Mouse (Mus musculus): ENCODE measurements around the gene Otud7a. TPM values are rescaled to one million over a fixed set of nuclear protein-coding genes. Genes with fewer than 3 reads are reported as not detected.

Otud7a gene
- polyA plus RNA-seq, 1 experiment from 2014 or later = 1.3 TPM

DNA sequence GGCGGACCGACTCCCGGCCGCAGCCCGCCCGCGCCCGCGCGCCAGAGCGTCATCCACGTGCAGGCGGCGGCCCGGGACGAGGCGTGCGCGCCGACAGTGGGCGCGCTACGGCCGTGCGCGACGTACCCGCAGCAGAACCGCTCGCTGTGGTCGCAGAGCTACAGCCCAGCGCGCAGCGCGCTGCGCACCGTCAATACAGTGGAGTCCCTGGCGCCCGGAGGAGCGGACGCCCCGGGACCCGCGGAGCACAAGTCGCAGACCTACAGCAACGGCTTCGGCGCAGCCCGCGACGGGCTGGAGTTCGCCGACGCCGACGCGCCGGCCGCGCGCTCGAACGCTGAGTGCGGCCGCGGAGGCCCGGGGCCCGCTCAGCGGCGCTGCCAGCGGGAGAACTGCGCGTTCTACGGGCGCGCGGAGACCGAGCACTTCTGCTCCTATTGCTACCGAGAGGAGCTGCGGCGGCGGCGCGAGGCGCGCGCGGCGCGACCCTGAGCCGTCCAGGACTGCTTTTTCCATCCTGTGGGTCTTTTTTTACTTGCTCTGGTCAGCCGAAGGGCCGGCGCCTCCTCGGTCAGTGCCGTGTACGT is 313.8 kb downstream of the Otud7a start:
- DNase-seq (ENCODE audit: low spot score) (peak; percentile 60), ATAC-seq (ENCODE audit: low FRiP score) (peak; percentile 38; the same call in 1 of the 2 replicates)
- Histone ChIP-seq H3K36me3 (ENCODE audit: control insufficient read depth, insufficient read depth, low read length) (no peaks in the 10 kb centered on the region), H3K4me1 (replicated peaks; ENCODE audit: control insufficient read depth, insufficient read depth, low read length) (peaks cover 2% of the 10 kb centered on the region), H3K9me3 (ENCODE audit: control insufficient read depth, low read length) (no peaks in the 10 kb centered on the region), H3K4me2 (replicated peaks; ENCODE audit: low read depth, low read length) (peak overlapping the region; percentile 70), H3K27ac (ENCODE audit: low read depth, low read length) (no peak overlapping the region), H3K27me3 (ENCODE audit: control insufficient read depth, insufficient read depth, low read length) (peaks cover 70% of the 10 kb centered on the region), H3K4me3 (ENCODE audit: low read depth, low read length) (peak overlapping the region; percentile 42), H3K9ac (ENCODE audit: low read depth, low read length) (peak overlapping the region; percentile 19; the same call in 1 of the 2 replicates)
- WGBS = under 1% methylated on average over 78 of the region's 97 CpGs

DNA sequence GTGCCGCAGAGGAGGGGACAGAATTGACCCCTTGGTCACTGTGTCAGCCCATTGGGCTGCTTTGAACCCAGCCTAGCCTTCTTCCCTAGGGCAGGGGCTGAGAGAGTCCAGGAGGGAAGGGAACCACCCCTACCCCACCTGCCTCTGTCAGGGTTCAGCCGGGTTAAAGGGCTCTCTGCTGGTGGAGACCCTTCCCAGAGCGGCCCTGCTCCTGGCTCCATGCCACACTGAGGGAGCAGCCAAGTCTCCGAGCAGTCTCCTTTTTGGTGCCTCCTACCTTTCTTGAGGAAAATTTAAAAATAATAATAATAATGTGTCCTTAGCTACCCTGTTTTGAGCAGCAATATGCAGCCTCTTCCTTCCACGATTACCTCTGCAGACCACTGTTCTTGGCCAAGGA is 315.1 kb downstream of the Otud7a start:
- 34% methylated on average over 5 of the region's 5 CpGs for WGBS
- H3K9me3 ChIP-seq (ENCODE audit: control insufficient read depth, low read length) = no peaks in the 10 kb centered on the region
- no peak for ATAC-seq (ENCODE audit: low FRiP score)

DNA sequence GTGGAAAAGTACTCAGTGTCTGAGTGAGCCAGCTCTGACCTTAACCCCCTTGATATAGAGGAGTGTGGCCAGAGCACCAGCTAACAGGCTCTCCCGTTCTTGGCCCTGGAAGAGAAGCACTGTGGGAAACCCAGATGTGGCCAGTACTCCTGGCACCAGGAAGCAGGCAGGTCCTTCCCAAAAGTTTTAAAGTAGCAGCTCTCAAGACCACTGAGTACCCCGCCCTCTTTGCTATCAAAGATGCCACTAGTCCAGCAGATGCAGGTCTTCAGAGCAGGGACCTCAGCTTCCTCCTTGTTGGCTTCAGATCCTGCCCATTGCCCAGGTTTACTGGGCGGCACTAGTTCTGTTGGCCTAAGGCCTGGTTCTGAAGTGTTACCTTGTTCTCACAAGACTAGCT is 318.0 kb downstream of the Otud7a start:
- H3K9ac ChIP-seq (ENCODE audit: low read depth, low read length) = no peak overlapping the region
- H3K36me3 ChIP-seq (ENCODE audit: control insufficient read depth, insufficient read depth, low read length) = no peaks in the 10 kb centered on the region
- H3K9me3 ChIP-seq (ENCODE audit: control insufficient read depth, low read length) = no peaks in the 10 kb centered on the region
- H3K27ac ChIP-seq (ENCODE audit: low read depth, low read length) = no peak overlapping the region
- DNase-seq (ENCODE audit: low spot score) (no peak), ATAC-seq (ENCODE audit: low FRiP score) (no peak)
- peaks cover under 1% of the 10 kb centered on the region; the same call in 1 of the 2 replicates for H3K4me1 ChIP-seq (replicated peaks; ENCODE audit: control insufficient read depth, insufficient read depth, low read length)
- H3K4me3 ChIP-seq (ENCODE audit: low read depth, low read length) = no peak overlapping the region
- H3K4me2 ChIP-seq (replicated peaks; ENCODE audit: low read depth, low read length) = no peak overlapping the region
- peaks cover 41% of the 10 kb centered on the region for H3K27me3 ChIP-seq (ENCODE audit: control insufficient read depth, insufficient read depth, low read length)
- 77% methylated on average over 3 of the region's 3 CpGs for WGBS

More for the DNA sequence above, 315.1 kb downstream of the Otud7a start:
- no peak for DNase-seq (ENCODE audit: low spot score)
- Histone ChIP-seq H3K27ac (ENCODE audit: low read depth, low read length) (no peak overlapping the region), H3K9ac (ENCODE audit: low read depth, low read length) (no peak overlapping the region), H3K4me3 (ENCODE audit: low read depth, low read length) (no peak overlapping the region), H3K27me3 (ENCODE audit: control insufficient read depth, insufficient read depth, low read length) (peaks cover 61% of the 10 kb centered on the region), H3K4me2 (replicated peaks; ENCODE audit: low read depth, low read length) (no peak overlapping the region), H3K4me1 (replicated peaks; ENCODE audit: control insufficient read depth, insufficient read depth, low read length) (peaks cover 2% of the 10 kb centered on the region), H3K36me3 (ENCODE audit: control insufficient read depth, insufficient read depth, low read length) (no peaks in the 10 kb centered on the region)

DNA sequence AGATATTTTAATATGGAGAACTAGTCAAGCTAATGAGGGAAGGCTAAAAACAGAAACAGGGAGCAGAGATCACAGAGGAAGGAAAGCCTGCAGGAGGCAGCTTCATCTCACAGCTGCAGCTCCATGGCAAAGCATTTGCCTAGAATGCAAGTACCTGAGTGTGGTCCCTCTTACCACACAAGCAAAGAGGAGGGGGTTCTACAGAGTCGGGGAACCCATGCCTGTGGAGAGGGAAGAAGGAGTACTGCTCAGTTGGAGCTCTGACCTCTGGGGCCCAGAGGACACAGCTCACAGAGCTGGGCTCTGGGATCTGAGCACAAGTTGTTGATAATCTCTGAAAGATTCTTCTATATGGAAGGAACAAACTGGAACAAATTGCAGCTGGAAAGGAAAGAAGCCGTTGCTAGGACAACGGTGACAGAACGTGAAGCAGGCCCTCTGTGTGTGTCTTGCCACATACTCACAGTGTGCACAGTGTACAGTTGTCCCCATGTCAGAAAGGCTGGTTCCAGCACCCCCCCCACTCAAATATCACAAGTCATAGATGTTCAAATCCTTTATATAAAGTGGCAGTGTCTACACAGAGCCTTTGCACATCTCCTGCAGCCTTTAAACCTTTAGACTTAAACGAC is 324.0 kb downstream of the Otud7a start:
- Histone ChIP-seq H3K4me3 (ENCODE audit: low read depth, low read length) (no peak overlapping the region), H3K9ac (ENCODE audit: low read depth, low read length) (no peak overlapping the region), H3K4me1 (replicated peaks; ENCODE audit: control insufficient read depth, insufficient read depth, low read length) (no peaks in the 10 kb centered on the region), H3K27me3 (ENCODE audit: control insufficient read depth, insufficient read depth, low read length) (no peaks in the 10 kb centered on the region), H3K9me3 (ENCODE audit: control insufficient read depth, low read length) (no peaks in the 10 kb centered on the region), H3K27ac (ENCODE audit: low read depth, low read length) (no peak overlapping the region), H3K36me3 (ENCODE audit: control insufficient read depth, insufficient read depth, low read length) (no peaks in the 10 kb centered on the region), H3K4me2 (replicated peaks; ENCODE audit: low read depth, low read length) (no peak overlapping the region)
- WGBS = 56% methylated on average over 5 of the region's 5 CpGs
- peak; percentile 34 for DNase-seq (ENCODE audit: low spot score)
- ATAC-seq (ENCODE audit: low FRiP score) = peak; percentile 82

DNA sequence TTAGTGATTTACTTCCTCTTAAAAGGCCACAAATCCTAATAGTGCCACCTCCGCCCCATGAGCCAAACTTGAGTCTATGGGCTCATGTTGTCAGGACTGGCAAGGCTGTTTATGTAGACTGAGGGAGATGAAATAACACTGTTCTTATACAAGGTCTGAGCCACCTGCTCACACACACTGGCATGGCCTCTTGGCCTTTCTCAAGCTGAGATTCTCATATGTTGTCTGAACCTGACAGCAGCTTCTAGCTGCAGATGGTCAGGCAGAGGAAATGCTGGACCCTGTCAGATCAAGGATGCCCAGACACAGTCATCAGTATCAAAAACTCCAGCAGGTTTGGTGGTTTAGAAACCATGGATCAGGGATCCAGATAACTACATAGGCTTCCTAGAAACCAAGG is 328.7 kb downstream of the Otud7a start:
- no peaks in the 10 kb centered on the region for H3K36me3 ChIP-seq (ENCODE audit: control insufficient read depth, insufficient read depth, low read length)
- no peaks in the 10 kb centered on the region for H3K27me3 ChIP-seq (ENCODE audit: control insufficient read depth, insufficient read depth, low read length)
- no peaks in the 10 kb centered on the region for H3K4me1 ChIP-seq (replicated peaks; ENCODE audit: control insufficient read depth, insufficient read depth, low read length)
- WGBS = 96% methylated on average over 1 of the region's 1 CpGs
- H3K27ac ChIP-seq (ENCODE audit: low read depth, low read length) = no peak overlapping the region
- H3K4me2 ChIP-seq (replicated peaks; ENCODE audit: low read depth, low read length) = no peak overlapping the region
- H3K9me3 ChIP-seq (ENCODE audit: control insufficient read depth, low read length) = no peaks in the 10 kb centered on the region
- DNase-seq (ENCODE audit: low spot score) (no peak), ATAC-seq (ENCODE audit: low FRiP score) (no peak)
- H3K9ac ChIP-seq (ENCODE audit: low read depth, low read length) = no peak overlapping the region
- H3K4me3 ChIP-seq (ENCODE audit: low read depth, low read length) = no peak overlapping the region

DNA sequence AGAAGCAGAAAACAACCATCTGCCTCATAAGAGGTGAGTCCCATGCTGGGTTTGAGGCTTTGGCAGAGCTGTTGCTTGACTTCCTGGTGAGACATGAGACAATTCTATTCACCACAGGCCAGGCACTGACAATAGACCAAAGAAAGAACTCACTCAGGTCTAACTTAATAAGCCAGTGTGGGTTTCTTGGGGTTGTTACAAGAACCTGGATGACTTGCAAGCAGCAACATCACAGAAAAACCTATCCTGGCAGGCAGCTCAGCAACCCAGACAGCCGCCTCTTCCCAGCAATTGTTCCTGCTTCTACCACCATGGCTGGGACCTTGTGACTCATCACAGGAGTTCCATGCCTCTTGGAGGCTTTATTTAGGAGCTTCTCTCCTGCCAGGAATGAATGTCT is 329.7 kb downstream of the Otud7a start:
- Histone ChIP-seq H3K27me3 (ENCODE audit: control insufficient read depth, insufficient read depth, low read length) (no peaks in the 10 kb centered on the region), H3K27ac (ENCODE audit: low read depth, low read length) (no peak overlapping the region), H3K9me3 (ENCODE audit: control insufficient read depth, low read length) (no peaks in the 10 kb centered on the region), H3K9ac (ENCODE audit: low read depth, low read length) (no peak overlapping the region), H3K4me2 (replicated peaks; ENCODE audit: low read depth, low read length) (no peak overlapping the region), H3K36me3 (ENCODE audit: control insufficient read depth, insufficient read depth, low read length) (no peaks in the 10 kb centered on the region), H3K4me3 (ENCODE audit: low read depth, low read length) (no peak overlapping the region), H3K4me1 (replicated peaks; ENCODE audit: control insufficient read depth, insufficient read depth, low read length) (no peaks in the 10 kb centered on the region)
- 46% methylated on average over 1 of the region's 1 CpGs for WGBS
- ATAC-seq (ENCODE audit: low FRiP score) (no peak), DNase-seq (ENCODE audit: low spot score) (no peak)

DNA sequence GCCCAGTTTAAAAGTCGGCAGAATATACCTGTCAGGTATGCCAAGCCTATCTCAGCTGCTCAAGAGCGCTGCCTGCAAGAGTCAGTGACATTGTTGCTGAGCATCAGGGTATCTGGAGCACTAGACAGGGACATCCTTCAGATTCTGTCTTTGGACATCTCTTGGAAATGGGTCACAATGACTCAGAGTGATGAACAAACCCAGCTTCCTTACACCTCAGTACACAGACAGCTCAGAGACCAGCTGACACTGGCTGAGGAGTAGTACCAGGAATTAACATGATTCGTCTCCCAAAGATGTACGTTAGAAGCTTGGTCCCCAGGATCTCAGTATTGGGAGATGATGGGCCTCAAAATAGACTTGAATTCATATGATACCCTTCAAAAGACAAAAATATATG is 332.8 kb downstream of the Otud7a start:
- WGBS = 86% methylated on average over 4 of the region's 4 CpGs
- no peak overlapping the region for H3K4me2 ChIP-seq (replicated peaks; ENCODE audit: low read depth, low read length)
- no peaks in the 10 kb centered on the region for H3K27me3 ChIP-seq (ENCODE audit: control insufficient read depth, insufficient read depth, low read length)
- H3K4me3 ChIP-seq (ENCODE audit: low read depth, low read length) = no peak overlapping the region
- no peaks in the 10 kb centered on the region for H3K9me3 ChIP-seq (ENCODE audit: control insufficient read depth, low read length)
- H3K9ac ChIP-seq (ENCODE audit: low read depth, low read length) = no peak overlapping the region
- ATAC-seq (ENCODE audit: low FRiP score) (no peak), DNase-seq (ENCODE audit: low spot score) (no peak)
- H3K27ac ChIP-seq (ENCODE audit: low read depth, low read length) = no peak overlapping the region
- no peaks in the 10 kb centered on the region for H3K4me1 ChIP-seq (replicated peaks; ENCODE audit: control insufficient read depth, insufficient read depth, low read length)
- no peaks in the 10 kb centered on the region for H3K36me3 ChIP-seq (ENCODE audit: control insufficient read depth, insufficient read depth, low read length)

DNA sequence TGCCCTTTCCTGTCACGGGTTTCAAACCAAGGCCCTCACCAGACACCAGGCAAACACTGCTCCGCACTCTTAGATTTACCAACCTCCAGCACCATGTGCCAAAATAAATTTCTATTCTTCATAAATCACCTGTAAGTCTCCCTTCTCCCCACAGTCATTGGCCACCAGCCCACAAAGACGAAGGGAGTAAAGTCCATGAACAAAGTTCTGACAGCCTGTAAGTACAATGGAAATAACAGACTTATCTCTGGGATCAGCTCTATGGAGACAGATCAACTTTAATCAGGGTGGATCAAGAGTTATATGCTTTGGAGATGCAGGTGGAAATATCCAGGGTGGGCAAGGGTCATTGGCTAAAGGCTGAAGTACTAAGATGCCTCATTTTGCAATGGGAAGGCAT is 336.3 kb downstream of the Otud7a start:
- DNase-seq (ENCODE audit: low spot score) (no peak), ATAC-seq (ENCODE audit: low FRiP score) (no peak)
- Histone ChIP-seq H3K4me2 (replicated peaks; ENCODE audit: low read depth, low read length) (no peak overlapping the region), H3K9ac (ENCODE audit: low read depth, low read length) (no peak overlapping the region), H3K27me3 (ENCODE audit: control insufficient read depth, insufficient read depth, low read length) (no peaks in the 10 kb centered on the region), H3K4me1 (replicated peaks; ENCODE audit: control insufficient read depth, insufficient read depth, low read length) (no peaks in the 10 kb centered on the region), H3K4me3 (ENCODE audit: low read depth, low read length) (no peak overlapping the region), H3K9me3 (ENCODE audit: control insufficient read depth, low read length) (no peaks in the 10 kb centered on the region), H3K36me3 (ENCODE audit: control insufficient read depth, insufficient read depth, low read length) (no peaks in the 10 kb centered on the region), H3K27ac (ENCODE audit: low read depth, low read length) (no peak overlapping the region)
- WGBS = 84% methylated on average over 3 of the region's 3 CpGs

DNA sequence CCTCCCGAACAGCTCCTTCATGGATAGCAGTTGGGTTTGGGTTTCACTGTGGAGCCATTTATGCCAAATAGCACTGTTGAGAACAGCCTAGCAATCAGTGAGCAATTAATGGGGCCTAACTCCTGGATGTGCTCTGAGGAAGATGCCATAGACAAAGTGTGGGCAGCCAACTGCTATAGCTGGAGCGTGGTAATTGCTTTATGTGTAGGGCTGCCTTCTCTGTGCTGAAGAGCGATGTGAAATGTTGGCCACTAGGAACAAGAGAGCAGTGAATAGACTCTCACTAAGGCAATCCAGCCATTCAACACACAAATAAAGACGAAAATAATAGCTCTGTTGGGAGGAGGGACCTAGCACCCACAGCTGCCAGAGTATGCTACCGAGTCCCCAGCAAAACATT is 345.2 kb downstream of the Otud7a start:
- Histone ChIP-seq H3K9ac (ENCODE audit: low read depth, low read length) (no peak overlapping the region), H3K27me3 (ENCODE audit: control insufficient read depth, insufficient read depth, low read length) (no peaks in the 10 kb centered on the region), H3K9me3 (ENCODE audit: control insufficient read depth, low read length) (no peaks in the 10 kb centered on the region), H3K4me2 (replicated peaks; ENCODE audit: low read depth, low read length) (no peak overlapping the region), H3K36me3 (ENCODE audit: control insufficient read depth, insufficient read depth, low read length) (no peaks in the 10 kb centered on the region), H3K4me1 (replicated peaks; ENCODE audit: control insufficient read depth, insufficient read depth, low read length) (no peaks in the 10 kb centered on the region), H3K4me3 (ENCODE audit: low read depth, low read length) (no peak overlapping the region), H3K27ac (ENCODE audit: low read depth, low read length) (no peak overlapping the region)
- DNase-seq (ENCODE audit: low spot score) (no peak), ATAC-seq (ENCODE audit: low FRiP score) (peak; percentile 33; the same call in 1 of the 2 replicates)
- WGBS = 53% methylated on average over 5 of the region's 5 CpGs

Measured in hindbrain, embryonic 11.5 days (tissue).